Mouse (Mus musculus): Measurements from ENCODE around the gene Mfap3.
"Not testable (repeated sequence)": the region's sequence is repeated elsewhere in the genome, so short reads cannot be mapped to it uniquely, and the experiment has no call there.

Mfap3 gene

DNA sequence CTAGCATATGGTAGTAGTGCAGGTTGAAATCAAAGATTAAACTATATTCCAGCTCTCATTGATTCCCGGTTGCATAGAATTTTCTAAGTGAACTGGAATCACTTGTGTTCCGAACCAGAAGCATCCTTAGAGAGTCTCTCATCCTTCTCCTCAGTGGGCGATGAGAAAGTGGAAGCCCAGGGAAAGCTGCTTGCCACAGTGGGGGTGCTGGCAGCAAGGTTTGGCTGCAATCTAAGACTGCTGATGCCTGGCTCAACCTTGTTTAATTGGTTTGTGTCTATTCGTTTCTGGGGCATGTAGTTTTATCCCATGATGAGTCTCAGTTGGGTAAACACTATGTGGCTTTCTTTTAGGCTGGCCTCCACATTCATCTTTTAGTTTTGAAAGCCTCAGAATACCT is 9.0 kb downstream of the Mfap3 start:
- intact Hi-C loops (cut with DNase I): no loop called here

- intact Hi-C loops (cut with DNase I): no loop called here
These were observed 10.6 kb downstream of the Mfap3 start for GRCm38 (mm10) chr11:57529111-57529510.

GRCm38 (mm10) chr11:57531300-57531950 is 13.0 kb downstream of the Mfap3 start:
- intact Hi-C loops (cut with DNase I): no loop called here

DNA sequence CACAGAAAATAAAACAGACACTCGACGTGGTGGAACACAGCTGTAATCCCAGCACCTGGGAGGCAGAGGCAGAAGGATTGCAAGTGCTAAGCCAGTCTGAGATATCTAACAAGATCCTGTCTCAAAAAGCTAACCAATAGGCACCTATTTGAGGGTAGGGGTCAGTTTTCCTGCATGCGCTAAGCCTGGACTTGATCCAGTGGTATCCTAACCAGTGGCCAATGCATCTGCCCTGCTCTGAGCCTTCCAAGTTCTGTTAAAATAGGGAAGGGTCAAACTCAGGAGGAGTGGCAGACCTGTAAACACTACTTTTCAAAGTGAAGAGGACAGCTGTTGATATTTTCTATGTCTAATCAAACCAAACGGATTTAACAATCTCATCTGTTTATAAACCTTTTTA is 13.8 kb downstream of the Mfap3 start:
- intact Hi-C loops (cut with DNase I): no loop called here

GRCm38 (mm10) chr11:57535912-57536311 is 17.4 kb downstream of the Mfap3 start:
- intact Hi-C loops (cut with DNase I): no loop called here

GRCm38 (mm10) chr11:57539841-57540418 is 21.5 kb downstream of the Mfap3 start:
- intact Hi-C loops (cut with DNase I): no loop called here

GRCm38 (mm10) chr11:57540681-57541080 is 22.2 kb downstream of the Mfap3 start:
- intact Hi-C loops (cut with DNase I): no loop called here

DNA sequence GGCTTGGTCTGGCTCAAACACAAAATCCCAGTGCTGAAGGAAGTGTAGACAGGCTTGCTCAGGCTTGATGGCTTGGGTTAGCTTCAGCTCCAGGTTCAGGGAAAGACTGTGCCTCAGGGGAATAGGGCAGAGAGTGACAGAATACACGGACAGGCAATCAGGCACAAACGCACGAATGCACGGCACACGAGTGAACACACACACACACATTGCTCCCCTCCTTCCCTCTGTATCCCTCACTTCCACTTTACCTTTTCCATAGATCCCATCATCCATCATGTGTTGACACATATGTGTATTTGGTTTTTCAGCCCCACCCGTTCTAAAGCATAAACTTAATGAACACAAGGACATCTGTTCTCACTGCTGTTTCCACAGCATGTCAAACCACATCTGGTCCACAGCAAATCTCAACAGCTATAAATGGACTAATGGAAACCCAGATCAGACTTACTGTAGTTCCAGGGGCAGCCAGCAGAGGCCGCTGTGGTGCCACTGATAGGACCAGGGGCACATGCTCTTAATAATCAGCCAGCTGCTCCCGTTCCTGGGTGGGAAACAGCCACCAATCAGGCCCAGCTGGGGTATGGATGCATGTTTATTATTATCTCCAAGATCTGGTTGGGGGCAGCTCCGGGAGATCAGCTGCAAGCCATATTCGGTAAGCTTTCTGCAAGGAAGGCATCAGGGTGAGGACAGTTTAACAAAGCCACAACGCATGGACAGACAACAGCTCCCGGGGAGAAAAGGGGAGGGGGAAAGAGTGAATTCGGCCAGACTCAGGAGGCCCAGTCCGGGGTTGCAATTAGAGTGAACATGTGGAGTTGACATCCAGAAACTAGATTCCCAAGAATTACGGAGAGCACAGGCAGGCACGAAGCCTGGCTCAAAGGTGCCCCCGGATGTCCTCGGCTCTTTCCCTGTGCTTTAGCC is 30.4 kb downstream of the Mfap3 start:
- intact Hi-C loops (cut with DNase I): loop anchor here (2.0 to 5.0 kb wide), 3 partner anchors 68 to 383 kb away; no protein-coding TSS in a partner anchor

GRCm38 (mm10) chr11:57550230-57550629 is 31.8 kb downstream of the Mfap3 start:
- intact Hi-C loops (cut with DNase I): no loop called here

GRCm38 (mm10) chr11:57551016-57551415 is 32.6 kb downstream of the Mfap3 start:
- intact Hi-C loops (cut with DNase I): no loop called here

DNA sequence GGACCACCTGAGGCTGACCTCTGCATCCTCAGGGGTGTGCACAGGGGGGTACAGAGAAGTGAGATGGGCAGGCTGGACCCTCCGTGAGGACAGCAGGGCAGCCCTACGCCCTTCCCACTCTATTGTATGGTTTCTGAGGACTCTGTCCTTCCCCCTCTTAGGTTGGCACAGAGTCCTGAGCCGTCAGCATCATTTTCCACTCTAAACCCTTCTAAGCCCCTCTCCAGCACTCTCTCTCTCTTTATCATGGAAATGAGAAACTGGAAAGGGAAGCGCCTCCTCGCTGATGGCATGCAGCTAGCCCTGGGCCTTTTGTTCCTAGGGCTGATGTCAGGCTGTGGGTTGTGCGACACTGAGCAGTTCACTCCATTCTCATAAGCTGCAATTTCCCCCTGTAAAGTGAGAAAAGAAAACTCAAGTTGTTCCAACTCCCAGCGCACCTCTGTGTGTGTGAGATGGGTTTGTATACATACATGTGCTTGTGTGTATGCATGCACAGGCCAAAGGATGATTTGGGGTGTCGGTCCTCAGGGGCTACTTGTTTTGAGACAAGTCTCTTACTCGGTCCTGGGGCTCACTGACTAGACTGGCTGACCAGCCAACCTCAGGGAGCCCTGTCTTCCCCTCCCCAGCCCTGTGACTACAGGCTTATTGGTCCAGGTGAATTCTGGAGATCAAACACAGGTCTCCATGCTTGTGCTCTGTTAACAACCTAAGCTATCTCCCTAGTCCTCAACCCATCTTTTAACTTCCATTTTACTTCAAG is 34.7 kb downstream of the Mfap3 start:
- intact Hi-C loops (cut with DNase I): no loop called here

DNA sequence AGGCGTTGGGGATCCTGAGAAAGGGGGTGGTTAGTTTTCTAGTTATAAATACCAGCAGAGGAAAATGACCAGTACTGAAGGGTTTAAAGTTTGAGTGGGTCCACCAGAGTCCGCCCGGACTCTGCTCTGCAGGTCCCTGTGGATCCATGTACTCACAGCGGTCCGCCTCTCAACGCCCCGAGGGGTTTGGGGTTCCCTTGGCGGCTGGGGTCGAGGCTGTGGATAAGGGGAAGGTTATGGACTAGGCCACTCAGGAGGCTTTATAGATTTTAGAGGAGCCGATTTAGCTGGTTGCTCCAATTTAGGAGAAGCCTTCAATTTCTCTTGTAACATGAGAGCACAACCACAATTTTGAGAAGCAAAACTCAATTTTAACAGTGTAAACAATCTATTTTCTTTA is 39.5 kb downstream of the Mfap3 start:
- intact Hi-C loops (cut with DNase I): not testable (repeated sequence)

- intact Hi-C loops (cut with DNase I): no loop called here
These were observed 46.1 kb downstream of the Mfap3 start for GRCm38 (mm10) chr11:57564564-57564963.

DNA sequence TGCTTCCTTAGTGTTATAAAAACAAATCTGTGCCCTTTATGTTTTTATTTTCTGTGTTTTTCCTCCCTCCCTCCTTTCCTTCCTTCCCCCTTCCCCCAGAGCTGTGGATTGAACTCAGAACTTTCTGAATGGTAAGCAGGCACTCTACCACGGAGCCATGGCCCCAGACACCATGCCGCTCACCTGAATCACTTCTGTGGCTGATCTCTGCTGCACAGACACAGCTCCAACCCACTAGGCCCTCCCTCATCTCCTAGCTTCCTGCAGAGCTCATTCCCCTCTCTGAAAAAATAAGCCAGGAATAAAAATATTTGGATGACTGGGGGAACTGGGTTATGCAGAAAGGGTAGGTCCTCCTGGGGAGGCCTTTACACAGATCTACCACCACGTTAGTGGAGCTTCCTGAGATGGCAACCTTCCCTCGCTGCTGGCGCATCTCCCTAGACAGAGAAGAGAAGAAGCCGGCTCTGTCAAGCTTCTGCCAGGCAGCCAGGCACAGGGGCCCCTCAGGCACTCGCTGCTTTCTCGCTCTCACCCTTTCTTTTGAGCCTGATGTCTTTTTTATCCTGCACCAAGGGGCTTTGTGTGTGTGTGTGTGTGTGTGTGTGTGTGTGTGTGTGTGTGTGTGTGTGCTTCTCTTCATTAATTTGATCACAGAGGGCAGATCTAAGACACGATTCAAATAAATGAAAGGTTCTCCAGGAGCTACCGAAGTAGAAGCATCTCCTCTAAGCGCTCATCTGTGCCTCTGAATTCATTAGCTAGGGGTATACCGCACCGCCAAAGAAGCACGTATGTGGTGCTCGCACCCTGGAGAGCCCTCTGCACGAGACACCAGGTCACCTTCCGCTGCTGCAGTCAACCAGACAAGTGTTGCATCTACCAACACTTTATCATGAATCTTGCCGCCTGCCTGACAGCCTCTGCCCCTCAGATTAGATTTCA is 47.9 kb downstream of the Mfap3 start:
- intact Hi-C loops (cut with DNase I): no loop called here

- intact Hi-C loops (cut with DNase I): no loop called here
These were observed 50.6 kb downstream of the Mfap3 start for GRCm38 (mm10) chr11:57568950-57569490.

DNA sequence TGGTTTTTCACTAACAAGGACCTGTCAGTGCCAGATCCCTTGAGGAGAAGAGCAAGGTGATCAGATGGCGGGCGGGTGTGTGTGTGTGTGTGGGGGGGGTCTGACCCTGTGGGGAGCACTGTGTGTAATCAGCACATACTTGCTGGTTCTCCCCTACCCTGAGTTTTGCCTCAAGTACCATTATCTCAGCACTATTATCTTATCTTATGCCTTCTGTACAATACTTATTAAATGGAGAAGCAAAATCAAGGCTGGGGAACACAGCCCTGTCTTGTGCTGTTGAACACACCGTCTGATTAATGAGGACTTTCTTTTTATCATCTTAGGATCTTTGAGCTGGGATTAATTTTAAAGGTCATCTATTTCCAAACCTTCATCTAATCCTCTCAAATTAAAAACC is 52.6 kb downstream of the Mfap3 start:
- intact Hi-C loops (cut with DNase I): no loop called here

DNA sequence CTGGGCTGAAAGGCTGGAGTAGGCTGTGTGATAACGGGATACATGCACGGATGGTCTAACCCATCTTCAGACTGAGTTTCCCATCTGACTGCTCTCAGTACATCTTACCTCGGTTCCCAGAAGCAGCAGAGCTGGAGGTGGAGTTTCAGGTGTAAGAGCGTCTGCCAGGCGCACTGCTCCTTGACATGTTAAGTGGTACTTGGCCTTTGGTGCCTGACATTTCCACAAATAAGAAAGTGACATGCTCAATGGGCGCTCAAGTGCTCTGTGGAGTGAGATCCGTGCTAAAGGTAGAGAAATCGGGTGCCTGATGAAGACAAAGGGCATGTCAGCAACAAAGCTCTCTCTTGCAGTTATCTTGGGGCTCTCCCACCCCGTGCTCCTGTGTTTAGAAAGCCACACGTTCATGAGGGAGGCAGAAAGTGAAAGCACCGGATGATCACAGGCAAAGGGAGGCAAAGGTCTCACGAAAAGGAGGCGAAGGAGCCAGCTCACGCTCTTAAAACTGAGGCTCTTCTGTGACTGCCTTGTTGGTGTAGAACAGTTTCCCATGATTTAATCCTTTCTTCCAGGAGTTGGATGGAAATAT is 55.3 kb downstream of the Mfap3 start:
- intact Hi-C loops (cut with DNase I): no loop called here

- intact Hi-C loops (cut with DNase I): no loop called here
These were observed 58.5 kb downstream of the Mfap3 start for GRCm38 (mm10) chr11:57576871-57577515.
